Mouse (Mus musculus) C2C12 (cell line): ENCODE measurements around the gene Il25. TPM values are rescaled to one million over a fixed set of nuclear protein-coding genes. Genes with fewer than 3 reads are reported as not detected.

ENCODE experiments used
- H3K27me3 ChIP-seq: one replicate; pipeline ENCODE4 v1.6.1; 2011; ENCODE audit not compliant: control insufficient read depth, insufficient read depth, insufficient read length
- H3K36me3 ChIP-seq: one replicate; pipeline ENCODE4 v1.6.1; 2011; ENCODE audit not compliant: control insufficient read depth, insufficient read depth
- H3K4me3 ChIP-seq: one replicate; pipeline ENCODE4 v1.5.1; 2011; ENCODE audit warnings: mild to moderate bottlenecking, control low read depth; ENCODE audit not compliant: poor library complexity, insufficient read depth, severe bottlenecking
- H3K79me2 ChIP-seq: one replicate; pipeline ENCODE4 v1.6.1; 2011; ENCODE audit not compliant: control insufficient read depth, insufficient read depth
- H3K79me3 ChIP-seq: one replicate; pipeline ENCODE4 v1.6.1; 2011; ENCODE audit warnings: low read depth, control low read depth
- H3ac ChIP-seq: one replicate; pipeline ENCODE3; 2011; ENCODE audit warnings: low read depth; ENCODE audit not compliant: control insufficient read depth, insufficient read length
- CEBPB ChIP-seq: IDR thresholded peaks from one replicate; pipeline ENCODE4 v1.6.1; 2011; ENCODE audit warnings: low read depth, mild to moderate bottlenecking, control low read depth, moderate library complexity
- CTCF ChIP-seq: IDR thresholded peaks from one replicate; pipeline ENCODE4 v1.5.1; 2011; ENCODE audit not compliant: control insufficient read depth, insufficient read depth, insufficient read length
- FOSL1 ChIP-seq: IDR thresholded peaks from one replicate; pipeline ENCODE4 v1.8.0; 2011; ENCODE audit warnings: mild to moderate bottlenecking, low read length; ENCODE audit not compliant: poor library complexity, insufficient read depth, severe bottlenecking
- MAX ChIP-seq: IDR thresholded peaks from one replicate; pipeline ENCODE4 v1.6.1; 2011; ENCODE audit warnings: mild to moderate bottlenecking, control low read depth
- MYOD1 ChIP-seq: IDR thresholded peaks from one replicate; pipeline ENCODE4 v1.6.1; 2011; ENCODE audit warnings: low read depth; ENCODE audit not compliant: control insufficient read depth, insufficient read length
- MYOG ChIP-seq: IDR thresholded peaks from one replicate; pipeline ENCODE4 v1.6.1; 2011; ENCODE audit not compliant: control insufficient read depth, insufficient read length; ENCODE audit errors: extremely low read depth
- USF1 ChIP-seq: IDR thresholded peaks from one replicate; pipeline ENCODE4 v1.6.1; 2011; ENCODE audit warnings: low read depth, mild to moderate bottlenecking, control low read depth, moderate library complexity
- polyA plus RNA-seq: library from polyadenylated mRNA; unstranded; fragments of >200 nt; fragmentation: generic; extraction: Trizol; gene quantifications from one replicate; pipeline ENCODE4 v1.2.1, GENCODE M21; 2012; ENCODE audit warnings: missing spikeins

The Il25 gene
- polyA plus RNA-seq, 1 experiment, result not detected

- H3K79me2 ChIP-seq, result no peaks in the 10 kb centered on the region
- peaks cover 42% of the 10 kb centered on the region for H3K27me3 ChIP-seq
- no peaks in the 10 kb centered on the region for H3K79me3 ChIP-seq
- no peak overlapping the region for H3ac ChIP-seq
- H3K4me3 ChIP-seq, result no peak overlapping the region
- H3K36me3 ChIP-seq, result no peaks in the 10 kb centered on the region
- no peak for TF ChIP-seq MYOD1
- TF ChIP-seq MAX, result no peak
- no peak for TF ChIP-seq FOSL1
- no peak for TF ChIP-seq CEBPB
- TF ChIP-seq MYOG, result no peak
- no peak for TF ChIP-seq CTCF
- no peak for TF ChIP-seq USF1
Measured at GRCm38 (mm10) chr14:54912109-54912850, 20.2 kb upstream of the Il25 start.

GRCm38 (mm10) chr14:54912886-54913285 lies 19.6 kb upstream of the Il25 start, which contains the start of gene Slc22a17:
TSS of gene Slc22a17 (minus strand) at chr14:54913132.
- Histone ChIP-seq H3K79me2 (no peaks in the 10 kb centered on the region), H3K4me3 (no peak within 1 kb of the TSS), H3K36me3 (no peaks in the 10 kb centered on the region), H3K79me3 (no peaks in the 10 kb centered on the region), H3K27me3 (peaks cover 42% of the 10 kb centered on the region), H3ac (no peak within 1 kb of the TSS)
- TF ChIP-seq USF1 (no peak), MYOD1 (no peak)

GRCm38 (mm10) chr14:54913343-54913742 lies 19.2 kb upstream of the Il25 start:
- Histone ChIP-seq H3K4me3 (no peak overlapping the region), H3K79me3 (no peaks in the 10 kb centered on the region), H3K27me3 (peaks cover 42% of the 10 kb centered on the region), H3K36me3 (no peaks in the 10 kb centered on the region), H3ac (no peak overlapping the region), H3K79me2 (no peaks in the 10 kb centered on the region)
- TF ChIP-seq MAX (no peak), MYOD1 (no peak), FOSL1 (no peak), CEBPB (no peak), CTCF (no peak), MYOG (no peak), USF1 (no peak)

DNA sequence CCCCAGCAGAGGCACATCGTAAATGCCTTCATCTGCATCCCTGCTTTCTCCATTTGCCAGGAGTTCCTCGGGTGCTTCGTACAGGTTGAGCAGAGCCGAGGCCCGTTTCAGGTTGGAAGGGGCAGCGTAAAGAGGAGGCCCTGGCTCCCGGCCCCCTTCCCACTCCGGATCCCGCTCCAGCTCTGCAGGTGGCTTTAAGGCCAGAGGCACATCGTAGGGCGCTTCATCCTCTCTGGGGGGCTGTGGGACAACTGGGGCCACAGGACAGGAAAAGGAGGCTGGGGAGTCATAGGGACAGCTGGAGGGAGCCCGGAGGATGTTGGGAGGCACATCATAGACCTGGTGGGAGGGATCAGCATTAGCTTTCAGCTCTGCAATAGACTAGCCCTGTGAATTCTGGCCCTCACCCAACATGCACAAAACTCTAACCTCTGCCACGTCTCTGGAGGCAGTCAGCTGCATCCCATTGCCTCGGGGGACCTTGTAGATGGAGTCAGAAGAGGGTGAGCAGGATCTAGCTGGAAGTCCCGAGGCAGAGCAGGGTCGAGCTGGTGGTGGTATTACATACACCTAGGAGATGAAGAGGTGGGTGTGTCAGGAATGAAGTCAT lies 12.3 kb upstream of the Il25 start:
- H3K79me2 ChIP-seq, result no peaks in the 10 kb centered on the region
- H3ac ChIP-seq, result no peak overlapping the region
- TF ChIP-seq USF1 (no peak), FOSL1 (no peak), MAX (no peak), CTCF (no peak), CEBPB (no peak)
- H3K36me3 ChIP-seq, result no peaks in the 10 kb centered on the region
- peaks cover 26% of the 10 kb centered on the region for H3K27me3 ChIP-seq
- H3K4me3 ChIP-seq, result no peak overlapping the region
- H3K79me3 ChIP-seq, result no peaks in the 10 kb centered on the region

DNA sequence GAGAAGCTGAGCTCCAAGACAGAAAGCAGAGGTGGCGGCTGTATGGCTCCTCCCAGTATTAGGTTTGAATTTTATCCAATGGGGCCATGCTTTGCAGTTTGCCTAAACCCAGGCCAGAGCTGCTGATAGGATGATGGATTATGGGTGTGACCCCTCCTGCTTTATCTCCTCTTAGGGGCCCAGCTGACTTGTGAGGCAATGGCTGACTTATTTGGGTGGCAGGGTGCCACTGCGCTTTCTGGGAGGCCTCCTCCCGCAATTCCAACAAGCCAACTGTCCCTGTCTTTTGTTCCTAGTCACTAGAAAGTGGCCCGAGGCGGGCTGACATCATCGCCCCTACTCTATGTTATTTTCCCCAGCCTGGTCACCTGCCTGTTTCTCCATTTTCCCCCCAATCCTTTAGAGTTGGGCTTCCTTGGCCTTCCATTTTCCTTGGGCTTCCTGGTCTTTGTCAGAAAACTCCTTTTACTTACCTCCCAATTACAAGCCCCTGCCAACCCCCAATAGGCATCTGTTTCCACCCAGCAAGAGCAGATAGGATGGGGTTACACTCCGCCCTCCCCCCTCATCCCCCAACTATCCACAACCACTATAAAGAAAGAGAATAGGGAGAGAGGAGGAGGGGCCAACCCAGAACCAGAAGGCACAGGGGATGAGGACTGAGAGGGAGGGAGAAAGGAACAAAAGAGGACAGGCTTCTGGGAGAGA lies 7.7 kb upstream of the Il25 start:
- Histone ChIP-seq H3K4me3 (no peak overlapping the region), H3K79me2 (no peaks in the 10 kb centered on the region), H3K36me3 (no peaks in the 10 kb centered on the region), H3K27me3 (peaks cover 40% of the 10 kb centered on the region), H3K79me3 (no peaks in the 10 kb centered on the region), H3ac (no peak overlapping the region)
- TF ChIP-seq MYOG, result no peak
- no peak for TF ChIP-seq MYOD1
- no peak for TF ChIP-seq MAX
- TF ChIP-seq CTCF, result no peak
